Mouse (Mus musculus): Measurements from ENCODE around the gene Havcr1.

DNA sequence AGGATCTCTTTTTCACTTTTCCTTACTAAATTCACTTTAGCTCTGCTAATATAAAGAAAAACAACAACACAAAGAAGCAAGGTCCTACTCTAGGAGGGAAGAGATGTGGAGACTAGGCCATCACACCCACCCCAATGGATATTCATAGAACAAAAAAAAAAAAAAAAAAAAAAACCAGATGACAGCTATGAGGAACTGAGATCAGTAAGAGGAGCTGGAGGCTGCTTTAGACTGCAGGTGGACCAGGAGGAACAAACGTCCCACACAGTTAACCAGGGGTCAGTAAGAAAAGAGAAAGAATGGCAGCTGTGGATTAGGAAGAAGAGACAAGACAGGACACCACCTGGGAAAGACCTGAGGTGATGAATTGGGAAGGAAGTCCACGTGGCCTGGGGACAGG is 13.1 kb downstream of the Havcr1 start:
- TF ChIP-seq CTCF (IDR thresholded peaks at IDR 0.05; ENCODE audit: low read depth) (no peak), EP300 (IDR thresholded peaks at IDR 0.05; ENCODE audit: low read depth) (no peak)

Measured in heart, postnatal 0 days (tissue).